Mouse (Mus musculus) mesoderm, embryonic 11.5 days (tissue): ENCODE measurements around the gene Prr23a2.
A peak's percentile ranks its signal among the peaks of the same experiment; 100 is the strongest.

ENCODE experiments used
- DNase-seq: peaks from one replicate; pipeline ENCODE4 v3.0.0-alpha.2; 2012; ENCODE audit warnings: low read depth, low spot score

The Prr23a2 gene

GRCm38 (mm10) chr9:98856210-98856609 is at the start of gene Prr23a2:
TSS of gene Prr23a2 (plus strand) at chr9:98856494.
- DNase-seq, result no peak

GRCm38 (mm10) chr9:98807631-98808030 is 48.7 kb upstream of the Prr23a2 start:
- no peak for DNase-seq

- DNase-seq, result peak; percentile 39
Measured at GRCm38 (mm10) chr9:98809526-98809925, 46.8 kb upstream of the Prr23a2 start.

GRCm38 (mm10) chr9:98816066-98816465 is 40.2 kb upstream of the Prr23a2 start:
- DNase-seq, result no peak

- no peak for DNase-seq
Measured at GRCm38 (mm10) chr9:98817592-98817991, 38.7 kb upstream of the Prr23a2 start.

- DNase-seq, result no peak
Measured at GRCm38 (mm10) chr9:98818971-98819370, 37.3 kb upstream of the Prr23a2 start.

- DNase-seq, result no peak
Measured at GRCm38 (mm10) chr9:98819481-98819880, 36.8 kb upstream of the Prr23a2 start.

GRCm38 (mm10) chr9:98820461-98820860 is 35.8 kb upstream of the Prr23a2 start:
- DNase-seq, result no peak

GRCm38 (mm10) chr9:98821067-98821466 is 35.2 kb upstream of the Prr23a2 start:
- no peak for DNase-seq

GRCm38 (mm10) chr9:98823805-98824204 is 32.5 kb upstream of the Prr23a2 start:
- no peak for DNase-seq

GRCm38 (mm10) chr9:98829508-98829907 is 26.8 kb upstream of the Prr23a2 start:
- peak; percentile 41 for DNase-seq

GRCm38 (mm10) chr9:98837537-98838074 is 18.7 kb upstream of the Prr23a2 start:
- no peak for DNase-seq

GRCm38 (mm10) chr9:98842117-98842516 is 14.2 kb upstream of the Prr23a2 start, which contains the start of gene Prr23a1:
TSS of gene Prr23a1 (plus strand) at chr9:98842503.
- peak; percentile 9 for DNase-seq

- DNase-seq, result peak; percentile 23
Measured at GRCm38 (mm10) chr9:98863463-98863862, 7.2 kb downstream of the Prr23a2 start.

GRCm38 (mm10) chr9:98864571-98864970 is 8.3 kb downstream of the Prr23a2 start, which contains the start of gene Prr23a3:
TSS of gene Prr23a3 (plus strand) at chr9:98864767.
- DNase-seq, result no peak

GRCm38 (mm10) chr9:98901486-98901885 is 45.2 kb downstream of the Prr23a2 start:
- DNase-seq, result no peak

GRCm38 (mm10) chr9:98902819-98903218 is 46.5 kb downstream of the Prr23a2 start, which contains the start of gene 7420426K07Rik:
TSS of gene 7420426K07Rik (plus strand) at chr9:98903119.
- no peak for DNase-seq
